Mouse (Mus musculus): Measurements from ENCODE around the gene Tomm20l. TPM values are rescaled to one million over a fixed set of nuclear protein-coding genes. Genes with fewer than 3 reads are reported as not detected.

Tomm20l gene
- not detected in 2 replicates for polyA plus RNA-seq (2012; rRNA removed; ENCODE audit: low replicate concordance)

DNA sequence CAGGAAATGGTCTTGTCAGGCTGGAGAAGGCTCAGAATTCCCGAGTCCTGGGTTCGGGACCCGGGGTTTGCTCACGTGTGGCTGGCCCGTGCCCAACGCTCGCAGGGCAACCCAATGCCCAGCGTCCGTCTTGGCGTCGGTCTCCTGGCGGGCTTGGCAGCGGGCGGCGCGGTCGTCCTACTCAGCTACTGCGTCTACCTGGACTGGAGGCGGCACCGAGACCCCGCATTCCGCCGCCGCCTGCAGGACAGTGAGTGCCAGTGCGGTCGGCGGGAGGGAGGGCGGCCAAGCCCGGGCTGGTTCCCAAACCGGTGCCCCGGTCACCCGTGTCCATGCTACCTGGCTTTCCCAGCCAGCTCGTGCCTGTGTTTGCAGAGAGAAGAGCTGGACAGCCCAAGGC lies at the start of gene Tomm20l:
Gene Tomm20l (plus strand): TSS at position 98 of the 400 bp plus-strand sequence.

DNA sequence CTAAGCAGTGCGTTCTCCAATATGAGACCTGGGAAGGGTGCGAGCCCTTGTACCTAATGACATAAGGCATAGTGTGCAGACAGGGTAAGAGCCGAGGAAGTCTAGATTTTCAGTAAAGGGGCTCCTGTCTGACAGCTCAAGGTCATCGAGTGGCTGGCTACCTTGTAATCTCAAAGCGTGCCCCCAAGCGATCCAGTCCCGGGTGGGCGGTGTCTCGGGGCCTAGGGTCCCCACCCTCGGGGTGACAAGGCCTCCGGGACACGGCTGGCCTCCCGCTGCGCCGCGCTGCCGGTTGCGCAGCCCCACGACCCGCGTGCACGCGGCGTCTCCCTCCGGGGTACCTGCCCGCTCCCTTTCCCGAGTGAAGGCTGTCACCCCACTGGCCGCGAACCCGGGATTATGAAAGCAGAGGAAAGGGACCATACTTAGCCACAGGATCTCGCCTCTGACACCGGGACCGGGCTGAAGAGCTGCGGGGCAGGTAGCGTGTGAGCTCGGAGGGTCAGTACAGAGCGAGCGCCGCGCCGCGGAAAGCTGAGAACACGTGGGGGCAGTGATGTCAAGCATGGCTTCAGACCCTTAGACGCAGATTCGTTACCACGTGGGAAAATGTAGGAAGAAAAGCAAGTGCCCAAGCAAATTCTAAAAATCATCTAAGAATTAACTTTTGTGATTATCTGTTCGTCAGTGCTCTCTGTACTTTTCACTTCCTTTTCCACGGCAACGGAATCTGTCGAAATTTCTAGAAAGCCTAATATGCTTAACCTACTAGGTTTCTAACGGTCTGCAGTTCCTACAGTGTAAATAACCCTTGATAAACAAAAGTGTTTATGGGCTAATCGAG lies 25.1 kb downstream of the Tomm20l start, which contains the start of the genes Timm9 and 2700049A03Rik:
Gene Timm9 (minus strand): TSS at position 555 of the 844 bp plus-strand sequence.
Gene 2700049A03Rik (plus strand): TSS at position 719 of the 844 bp plus-strand sequence.

Other genes with a start within 250 kb of the Tomm20l start
- gene Actr10, start 173.6 kb upstream of the Tomm20l start, polyA plus RNA-seq (2012; rRNA removed; ENCODE audit: low replicate concordance) = 42.8 and 44.5 TPM in 2 replicates
- gene Psma3, start 136.8 kb upstream of the Tomm20l start, polyA plus RNA-seq (2012; rRNA removed; ENCODE audit: low replicate concordance) = 27.7 and 30.2 TPM in 2 replicates
- 2.9 and 5.0 TPM in 2 replicates for gene Arid4a, start 95.4 kb upstream of the Tomm20l start, polyA plus RNA-seq (2012; rRNA removed; ENCODE audit: low replicate concordance)
- gene Timm9, start 25.3 kb downstream of the Tomm20l start, polyA plus RNA-seq (2012; rRNA removed; ENCODE audit: low replicate concordance) = 15.4 and 19.8 TPM in 2 replicates
- 2.0 and 4.0 TPM in 2 replicates for gene 2700049A03Rik, start 25.4 kb downstream of the Tomm20l start, polyA plus RNA-seq (2012; rRNA removed; ENCODE audit: low replicate concordance)
- 10.3 and 12.0 TPM in 2 replicates for gene Dact1, start 198.5 kb downstream of the Tomm20l start, polyA plus RNA-seq (2012; rRNA removed; ENCODE audit: low replicate concordance)